7 mouse cellular contexts compared by ENCODE assay signal in the genomic region with DNA sequence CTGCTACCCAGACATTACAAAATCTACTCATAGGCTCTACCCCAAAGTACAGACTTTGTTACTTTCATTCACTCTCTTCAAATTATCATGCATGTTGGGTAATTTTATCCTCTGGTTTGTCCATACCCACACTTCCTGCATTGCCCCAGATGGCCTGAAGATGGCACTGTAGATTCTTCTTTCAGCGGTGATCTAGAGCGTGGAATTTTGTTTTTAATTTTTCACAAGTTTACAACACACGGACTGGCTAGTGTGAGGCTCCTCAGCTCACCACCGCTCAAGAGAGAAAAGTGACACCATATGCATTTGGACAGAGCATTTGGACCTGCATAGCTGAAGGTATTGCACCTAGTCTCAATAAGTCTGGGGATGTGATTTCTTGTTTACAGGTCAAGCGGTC.
A peak's percentile ranks its signal among the peaks of the same experiment; 100 is the strongest.
DNase-seq lines count a peak whose midpoint lies in the region; TF ChIP-seq lines count a peak whose summit lies in the region.

No protein-coding gene starts in this region.

- H3K4me1 ChIP-seq in CH12.LX (ENCODE audit: control insufficient read depth in 1 of 2, insufficient read depth in 2 of 2) (peaks cover 0 to 7% of the 10 kb centered on the region in 2 experiments; a peak in 2 of 4 replicates), ES-E14 (ENCODE audit: control insufficient read depth in 2 of 2, insufficient read depth in 2 of 2, low read length in 2 of 2, poor library complexity in 1 of 2) (no peaks in the 10 kb centered on the region)

- H3K27ac ChIP-seq in CH12.LX (ENCODE audit: insufficient read depth, low read depth) (no peak overlapping the region), ES-E14 (ENCODE audit: insufficient read depth, low read depth, low read length, poor library complexity, severe bottlenecking) (no peak overlapping the region)

- H3K4me3 ChIP-seq in CH12.LX (replicated peaks in 1 of 3; ENCODE audit: low read depth in 2 of 3, low read length in 2 of 3, poor library complexity in 1 of 3) (no peak overlapping the region), ES-E14 (ENCODE audit: insufficient read depth in 1 of 2, low read depth in 1 of 2, low read length in 2 of 2, poor library complexity in 1 of 2, severe bottlenecking in 1 of 2) (no peak overlapping the region)

- TF ChIP-seq POLR2A in CH12.LX (IDR thresholded peaks at IDR 0.05; ENCODE audit: low read depth, low read length), result no peak

- H3K4me2 ChIP-seq in CH12.LX (ENCODE audit: insufficient read depth, low read depth, poor library complexity, severe bottlenecking), result no peak overlapping the region; the same call in 1 of the 2 replicates

- TF ChIP-seq RAD21 in CH12.LX (IDR thresholded peaks at IDR 0.05; ENCODE audit: low read depth, low read length), result peak; percentile 81

- dilution Hi-C loops in CH12.LX (cut with MboI; ENCODE audit: extremely low pct_ligation_motif_present, extremely low pct_unique_long_range_greater_than_20kb, low sequenced_read_pairs), result no loop called here

- TF ChIP-seq EP300 in CH12.LX (IDR thresholded peaks at IDR 0.05; ENCODE audit: low read length), result no peak

- in situ Hi-C loops in CH12.LX (cut with MboI; ENCODE audit: low pct_ligation_motif_present, low pct_unique_long_range_greater_than_20kb, low sequenced_read_pairs) (no loop called here), ES-E14 (cut with MboI; ENCODE audit: low sequenced_read_pairs in 2 of 2, unreplicated experiment in 2 of 2) (no loop called here)

- DNase-seq in CH12.LX (ENCODE audit: extremely low read depth), result peak; percentile 58
- peak; percentile 21 for DNase-seq in ES-E14 (ENCODE audit: low read depth, low spot score)
- peak; percentile 63 for DNase-seq in embryo, embryonic 11 days
- DNase-seq in heart, postnatal 14 days, result peak; percentile 68 to 82
- DNase-seq in kidney, postnatal 36 days, result peak; percentile 68 to 86
- DNase-seq in lung, postnatal 14 days, result peak; percentile 76
- peak; percentile 76 to 85 for DNase-seq in right cerebral cortex, postnatal 10 days (ENCODE audit: low spot score in 2 of 2)

- H3K9me3 ChIP-seq in CH12.LX (replicated peaks; ENCODE audit: low read length) (no peaks in the 10 kb centered on the region), ES-E14 (ENCODE audit: control insufficient read depth, insufficient read depth, low read depth, low read length) (no peaks in the 10 kb centered on the region)

- H3K79me2 ChIP-seq in CH12.LX (replicated peaks; ENCODE audit: control insufficient read depth, extremely low read depth, insufficient read depth, poor library complexity, severe bottlenecking), result no peaks in the 10 kb centered on the region

- TF ChIP-seq CTCF in CH12.LX (conservative IDR thresholded peaks at IDR 0.05 in 1 of 2, IDR thresholded peaks at IDR 0.05 in 1 of 2; ENCODE audit: low read depth in 2 of 2, low read length in 2 of 2), result peak; percentile 61 to 84

- intact Hi-C loops in heart, postnatal 14 days (cut with DNase I), result loop anchor here (2.0 to 5.0 kb wide), 3 partner anchors 182 to 965 kb away; no protein-coding TSS in a partner anchor

- H3K9ac ChIP-seq in CH12.LX (ENCODE audit: insufficient read depth, low read depth) (no peak overlapping the region), ES-E14 (ENCODE audit: insufficient read depth, low read depth, low read length, poor library complexity, severe bottlenecking) (no peak overlapping the region)

- H3K36me3 ChIP-seq in CH12.LX (replicated peaks in 1 of 2; ENCODE audit: control insufficient read depth in 1 of 2, insufficient read depth in 1 of 2, low read length in 1 of 2) (no peaks in the 10 kb centered on the region), ES-E14 (ENCODE audit: control insufficient read depth, insufficient read depth, low read length, poor library complexity, severe bottlenecking) (peaks cover 2% of the 10 kb centered on the region; the same call in 1 of the 2 replicates)

- no peaks in the 10 kb centered on the region for H3K27me3 ChIP-seq in CH12.LX (replicated peaks)

TF ChIP-seq in CH12.LX, 34 proteins besides CTCF, POLR2A, EP300 and RAD21:
- TF ChIP-seq IRF4 (IDR thresholded peaks at IDR 0.05; ENCODE audit: low read depth, low read length) (no peak), MYC (IDR thresholded peaks at IDR 0.05; ENCODE audit: low read depth, low read length) (0 out of 2 replicates have a peak, but pooled peaks have one; percentile 32), ELF1 (IDR thresholded peaks at IDR 0.05; ENCODE audit: low read depth, low read length) (peak; percentile 51), E2F4 (IDR thresholded peaks at IDR 0.05; ENCODE audit: insufficient replicate concordance, low read depth, low read length) (no peak), SMC3 (IDR thresholded peaks at IDR 0.05; ENCODE audit: low read depth, low read length) (peak; percentile 72), ZC3H11A (IDR thresholded peaks at IDR 0.05; ENCODE audit: low read depth, low read length) (peak; percentile 33)

TF ChIP-seq in ES-E14, 5 proteins besides CTCF, POLR2A, EP300 and RAD21:
- no peak for TF ChIP-seq MAFK (IDR thresholded peaks at IDR 0.05; ENCODE audit: insufficient read depth, low read depth, low read length)
- TF ChIP-seq CHD2 (IDR thresholded peaks at IDR 0.05; ENCODE audit: low read depth, low read length), result no peak
- no peak for TF ChIP-seq HCFC1 (IDR thresholded peaks at IDR 0.05; ENCODE audit: borderline replicate concordance, insufficient read depth, low read length)
- no peak for TF ChIP-seq ZNF384 (IDR thresholded peaks at IDR 0.05; ENCODE audit: low read depth, low read length)
- no peak for TF ChIP-seq ZC3H11A (IDR thresholded peaks at IDR 0.05; ENCODE audit: borderline replicate concordance, low read depth, low read length)

Comparison
In these comparisons a context has a peak if more than half of its experiments do, and no peak if none do; other contexts are left out.
1. DNase-seq: peak in every context shown above with its lines; median percentile 80 in right cerebral cortex, postnatal 10 days; 77 in kidney, postnatal 36 days; 76 in lung, postnatal 14 days; 75 in heart, postnatal 14 days; 63 in embryo, embryonic 11 days; 58 in CH12.LX; 21 in ES-E14.